Mouse (Mus musculus) brown adipose tissue, adult 24 weeks (tissue): ENCODE data around the gene Gpsm1. TPM values are rescaled to one million over a fixed set of nuclear protein-coding genes. Genes with fewer than 3 reads are reported as not detected.
A peak's percentile ranks its signal among the peaks of the same experiment; 100 is the strongest.

Experiments used
- H3K27ac ChIP-seq: fragments of 200-500 bp; replicated peaks from 2 replicates; pipeline ENCODE4 v1.5.1; 2012; ENCODE audit warnings: low read depth, mild to moderate bottlenecking, low read length
- H3K4me1 ChIP-seq: fragments of 200-500 bp; 2 replicates; pipeline ENCODE4 v1.6.1; 2012; ENCODE audit warnings: low read length, mixed read lengths; ENCODE audit not compliant: control insufficient read depth, insufficient read depth, insufficient read length
- H3K4me3 ChIP-seq: fragments of 200-500 bp; 2 replicates; pipeline ENCODE4 v1.5.1; 2012; ENCODE audit warnings: low read depth, mild to moderate bottlenecking, low read length, moderate library complexity; ENCODE audit not compliant: insufficient read depth
- polyA plus RNA-seq: library from polyadenylated mRNA; stranded (reverse); fragments of >200 nt; gene quantifications from 2 replicates; pipeline ENCODE4 v1.2.4, GENCODE M21; 2012; ENCODE audit not compliant: missing spikeins, insufficient read depth, insufficient read length

Gene Gpsm1
- polyA plus RNA-seq, result 0.91 and 1.6 TPM in 2 replicates

DNA sequence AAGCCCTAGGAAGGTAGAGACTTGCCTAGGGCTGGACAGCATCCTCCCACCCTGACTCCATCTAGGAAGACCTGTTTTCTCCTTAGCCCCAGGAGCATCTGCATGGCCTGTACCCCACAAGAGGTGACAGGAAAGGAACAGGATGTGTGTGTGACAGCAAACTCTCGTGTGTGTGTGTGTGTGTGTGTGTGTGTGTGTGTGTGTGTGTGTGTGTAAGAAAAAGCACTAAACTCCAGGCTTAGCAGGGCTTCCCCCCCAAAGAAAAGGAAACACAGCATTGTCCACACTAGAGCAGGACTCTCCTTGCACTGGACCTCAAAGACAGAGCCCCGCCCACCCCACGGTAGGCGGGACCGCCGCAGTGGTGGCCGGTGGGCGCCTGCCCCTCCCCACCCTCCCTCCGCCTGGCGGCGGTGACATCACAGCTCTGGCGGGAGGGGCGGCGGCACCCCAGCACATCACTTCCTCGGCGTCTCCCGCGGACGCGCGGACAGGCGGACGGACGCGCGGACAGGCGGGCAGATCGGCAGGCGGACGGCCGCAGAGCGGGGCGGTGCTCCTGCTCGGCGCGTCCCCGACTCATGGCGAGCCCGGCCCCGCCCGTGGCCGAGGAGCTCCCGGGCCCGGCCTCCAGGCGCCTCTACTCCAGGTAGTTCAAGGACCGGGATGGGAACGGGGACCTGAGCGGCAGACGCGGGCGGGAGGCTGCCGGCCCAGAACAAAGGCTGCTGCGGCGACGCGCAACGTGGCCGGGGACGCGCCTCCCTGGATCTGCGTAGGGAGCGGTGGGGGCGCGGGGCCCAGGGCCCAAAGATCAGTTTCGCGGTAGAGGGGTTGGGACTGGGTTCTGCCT lies at the start of gene Gpsm1:
Gpsm1 (plus strand) TSS at position 444 of the 853 bp plus-strand sequence.
- peak within 1 kb of the TSS; percentile 20; the same call in 1 of the 2 replicates for H3K27ac ChIP-seq
- 0 out of 2 replicates have a peak, but pooled peaks cover 3% of the 10 kb centered on the region for H3K4me1 ChIP-seq
- peak within 1 kb of the TSS; percentile 76 for H3K4me3 ChIP-seq

- no peak overlapping the region for H3K27ac ChIP-seq
- H3K4me3 ChIP-seq, result no peak overlapping the region
- H3K4me1 ChIP-seq, result no peaks in the 10 kb centered on the region
Observed at GRCm38 (mm10) chr2:26266066-26266742, 49.1 kb upstream of the Gpsm1 start.

- Histone ChIP-seq H3K4me3 (no peak overlapping the region), H3K4me1 (no peaks in the 10 kb centered on the region)
Observed at GRCm38 (mm10) chr2:26268216-26268615, 47.1 kb upstream of the Gpsm1 start.

DNA sequence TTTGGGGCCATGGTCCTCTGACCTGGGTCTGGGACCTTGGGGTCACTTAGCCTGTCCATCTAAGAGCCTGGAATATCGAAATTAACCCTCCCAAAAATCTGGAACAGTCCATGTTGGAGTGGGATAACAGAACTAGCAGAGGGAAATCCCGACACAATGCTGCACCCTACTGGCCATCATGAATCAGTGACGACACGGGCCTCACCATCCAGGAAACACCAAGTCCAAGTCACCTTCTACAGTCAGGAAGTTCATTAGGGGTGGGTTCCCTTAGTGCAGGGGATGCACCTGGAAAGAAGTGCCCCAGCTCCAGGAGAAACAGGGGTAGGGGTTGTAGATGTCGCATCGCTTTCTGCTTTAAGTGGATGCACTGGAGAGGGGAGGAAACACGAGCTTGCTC lies 41.7 kb upstream of the Gpsm1 start:
- Histone ChIP-seq H3K4me3 (no peak overlapping the region), H3K4me1 (no peaks in the 10 kb centered on the region), H3K27ac (no peak overlapping the region)

More at GRCm38 (mm10) chr2:26268216-26268615, 47.1 kb upstream of the Gpsm1 start:
- no peak overlapping the region for H3K27ac ChIP-seq

DNA sequence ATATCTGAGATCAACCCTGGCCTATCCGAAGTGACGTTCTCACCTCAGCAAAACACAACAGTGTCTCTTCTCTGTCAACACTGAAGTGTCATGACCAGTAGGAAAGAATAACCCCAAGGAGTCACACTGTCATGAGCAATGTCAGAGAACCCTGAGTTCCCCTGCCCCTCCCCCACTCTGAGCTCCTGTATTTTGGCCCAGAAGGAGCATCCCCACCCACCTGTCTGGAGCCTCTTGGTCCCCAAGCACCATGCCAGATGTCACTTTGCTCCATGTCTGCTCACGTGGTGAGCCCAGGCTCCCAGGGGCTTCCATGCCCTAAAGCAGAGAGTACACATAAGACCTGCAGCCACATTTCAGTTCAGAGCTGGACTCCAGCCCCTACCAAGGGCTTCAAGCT lies 35.6 kb upstream of the Gpsm1 start:
- Histone ChIP-seq H3K27ac (no peak overlapping the region), H3K4me3 (no peak overlapping the region), H3K4me1 (no peaks in the 10 kb centered on the region)

GRCm38 (mm10) chr2:26280594-26280993 lies 34.7 kb upstream of the Gpsm1 start:
- no peak overlapping the region for H3K27ac ChIP-seq
- no peak overlapping the region for H3K4me3 ChIP-seq
- H3K4me1 ChIP-seq, result no peaks in the 10 kb centered on the region

DNA sequence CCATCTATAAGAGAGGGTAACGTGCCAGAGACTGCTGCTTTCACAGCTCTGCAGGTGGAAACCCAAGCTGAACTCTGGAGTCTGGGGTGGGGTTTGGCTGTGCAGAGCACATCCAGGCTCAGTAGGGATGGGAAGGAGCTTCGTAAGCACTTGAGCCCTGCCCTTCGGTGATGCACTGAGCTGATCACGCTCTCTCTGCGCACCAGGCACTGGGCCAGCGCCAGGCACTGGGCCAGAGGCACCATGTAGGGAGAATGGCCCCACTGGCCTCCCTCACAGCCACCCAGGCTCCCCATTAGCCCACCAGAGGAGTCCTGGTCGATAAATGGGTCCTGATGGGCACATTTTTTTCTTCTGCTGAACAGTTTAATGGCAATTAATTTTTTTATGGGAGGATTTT lies 29.5 kb upstream of the Gpsm1 start:
- no peak overlapping the region for H3K4me3 ChIP-seq
- no peak overlapping the region for H3K27ac ChIP-seq
- no peaks in the 10 kb centered on the region for H3K4me1 ChIP-seq

- H3K27ac ChIP-seq, result no peak overlapping the region
- no peaks in the 10 kb centered on the region for H3K4me1 ChIP-seq
- H3K4me3 ChIP-seq, result no peak overlapping the region
Observed at GRCm38 (mm10) chr2:26286391-26286790, 28.9 kb upstream of the Gpsm1 start.

- Histone ChIP-seq H3K4me1 (no peaks in the 10 kb centered on the region), H3K4me3 (no peak overlapping the region), H3K27ac (no peak overlapping the region)
Observed at GRCm38 (mm10) chr2:26290133-26290532, 25.2 kb upstream of the Gpsm1 start.

DNA sequence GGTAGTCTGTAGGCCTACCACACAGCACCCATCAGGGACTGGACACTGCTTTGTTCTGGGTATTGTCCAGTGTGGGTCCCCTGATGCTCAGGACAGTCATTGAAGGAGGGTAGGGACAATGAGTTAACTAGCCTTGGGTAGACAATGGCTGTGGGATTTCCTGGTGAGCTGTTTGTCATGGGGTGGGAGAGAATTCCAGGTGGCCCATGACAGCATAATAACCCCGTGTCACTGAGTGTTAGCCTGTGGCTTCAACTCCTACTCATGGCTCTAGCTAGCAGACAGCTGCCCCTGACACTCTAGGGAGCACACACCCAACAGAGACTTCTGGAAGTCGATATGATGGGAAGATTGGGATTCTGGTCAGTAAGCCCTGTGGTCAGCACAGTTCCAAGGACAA lies 20.9 kb upstream of the Gpsm1 start, which contains the start of gene Ccdc187:
Ccdc187 (minus strand) TSS at position 101 of the 400 bp plus-strand sequence.
- no peak within 1 kb of the TSS for H3K4me3 ChIP-seq
- H3K4me1 ChIP-seq, result no peaks in the 10 kb centered on the region
- no peak within 1 kb of the TSS for H3K27ac ChIP-seq

GRCm38 (mm10) chr2:26296606-26297195 lies 18.6 kb upstream of the Gpsm1 start:
- H3K27ac ChIP-seq, result no peak overlapping the region
- no peaks in the 10 kb centered on the region for H3K4me1 ChIP-seq
- no peak overlapping the region for H3K4me3 ChIP-seq

GRCm38 (mm10) chr2:26298208-26298855 lies 17.0 kb upstream of the Gpsm1 start:
- no peaks in the 10 kb centered on the region for H3K4me1 ChIP-seq
- no peak overlapping the region for H3K27ac ChIP-seq
- no peak overlapping the region for H3K4me3 ChIP-seq

- Histone ChIP-seq H3K4me3 (no peak overlapping the region), H3K4me1 (no peaks in the 10 kb centered on the region), H3K27ac (no peak overlapping the region)
Observed at GRCm38 (mm10) chr2:26298856-26299230, 16.5 kb upstream of the Gpsm1 start.

- Histone ChIP-seq H3K27ac (no peak overlapping the region), H3K4me1 (no peaks in the 10 kb centered on the region), H3K4me3 (no peak overlapping the region)
Observed at GRCm38 (mm10) chr2:26299336-26299735, 16.0 kb upstream of the Gpsm1 start.
